Mouse (Mus musculus): Measurements from ENCODE around the gene Rft1. TPM values are rescaled to one million over a fixed set of nuclear protein-coding genes. Genes with fewer than 3 reads are reported as not detected.

Gene Rft1
- polyA plus RNA-seq, 1 experiment from 2014 or later, result 14.8 TPM

- H3K9me3 ChIP-seq (replicated peaks), result no peaks in the 10 kb centered on the region
- H3K27ac ChIP-seq (replicated peaks), result no peak overlapping the region
- H3K4me3 ChIP-seq, result no peak overlapping the region
- no peak for DNase-seq (ENCODE audit: low spot score)
- no peaks in the 10 kb centered on the region; the same call in 1 of the 2 replicates for H3K27me3 ChIP-seq (ENCODE audit: low read depth, poor library complexity, severe bottlenecking)
- no peaks in the 10 kb centered on the region for H3K36me3 ChIP-seq
- WGBS, result 83% methylated on average over 1 of the region's 1 CpGs
- peaks cover 21% of the 10 kb centered on the region for H3K4me1 ChIP-seq
Observed at GRCm38 (mm10) chr14:30634418-30634817, 19.7 kb upstream of the Rft1 start.

GRCm38 (mm10) chr14:30635219-30635910, 18.8 kb upstream of the Rft1 start:
- no peaks in the 10 kb centered on the region; the same call in 1 of the 2 replicates for H3K27me3 ChIP-seq (ENCODE audit: low read depth, poor library complexity, severe bottlenecking)
- no peak overlapping the region for H3K4me3 ChIP-seq
- H3K9me3 ChIP-seq (replicated peaks), result no peaks in the 10 kb centered on the region
- 87% methylated on average over 13 of the region's 13 CpGs for WGBS
- no peak overlapping the region for H3K27ac ChIP-seq (replicated peaks)
- no peaks in the 10 kb centered on the region for H3K36me3 ChIP-seq
- DNase-seq (ENCODE audit: low spot score), result no peak
- H3K4me1 ChIP-seq, result peaks cover 16% of the 10 kb centered on the region

- WGBS, result 83% methylated on average over 9 of the region's 9 CpGs
Observed at GRCm38 (mm10) chr14:30636499-30636898, 17.7 kb upstream of the Rft1 start.

GRCm38 (mm10) chr14:30637087-30637486, 17.1 kb upstream of the Rft1 start:
- Histone ChIP-seq H3K9me3 (replicated peaks) (no peaks in the 10 kb centered on the region), H3K27me3 (ENCODE audit: low read depth, poor library complexity, severe bottlenecking) (no peaks in the 10 kb centered on the region), H3K4me1 (peaks cover 15% of the 10 kb centered on the region), H3K36me3 (no peaks in the 10 kb centered on the region), H3K4me3 (no peak overlapping the region), H3K27ac (replicated peaks) (no peak overlapping the region)
- no peak for DNase-seq (ENCODE audit: low spot score)
- 77% methylated on average over 2 of the region's 2 CpGs for WGBS

More at GRCm38 (mm10) chr14:30636499-30636898, 17.7 kb upstream of the Rft1 start:
- Histone ChIP-seq H3K9me3 (replicated peaks) (no peaks in the 10 kb centered on the region), H3K4me3 (no peak overlapping the region), H3K36me3 (no peaks in the 10 kb centered on the region), H3K4me1 (peaks cover 15% of the 10 kb centered on the region), H3K27ac (replicated peaks) (no peak overlapping the region), H3K27me3 (ENCODE audit: low read depth, poor library complexity, severe bottlenecking) (no peaks in the 10 kb centered on the region)
- DNase-seq (ENCODE audit: low spot score), result no peak

GRCm38 (mm10) chr14:30638009-30638408, 16.2 kb upstream of the Rft1 start:
- 91% methylated on average over 4 of the region's 4 CpGs for WGBS
- H3K9me3 ChIP-seq (replicated peaks), result no peaks in the 10 kb centered on the region
- no peak overlapping the region for H3K27ac ChIP-seq (replicated peaks)
- H3K36me3 ChIP-seq, result no peaks in the 10 kb centered on the region
- H3K4me3 ChIP-seq, result no peak overlapping the region
- DNase-seq (ENCODE audit: low spot score), result no peak
- no peaks in the 10 kb centered on the region for H3K27me3 ChIP-seq (ENCODE audit: low read depth, poor library complexity, severe bottlenecking)
- H3K4me1 ChIP-seq, result peaks cover 11% of the 10 kb centered on the region

- Histone ChIP-seq H3K4me3 (no peak overlapping the region), H3K9me3 (replicated peaks) (no peaks in the 10 kb centered on the region), H3K4me1 (peaks cover 11% of the 10 kb centered on the region), H3K36me3 (no peaks in the 10 kb centered on the region), H3K27me3 (ENCODE audit: low read depth, poor library complexity, severe bottlenecking) (no peaks in the 10 kb centered on the region), H3K27ac (replicated peaks) (no peak overlapping the region)
- DNase-seq (ENCODE audit: low spot score), result no peak
- 84% methylated on average over 4 of the region's 4 CpGs for WGBS
Observed at GRCm38 (mm10) chr14:30638686-30639085, 15.5 kb upstream of the Rft1 start.

GRCm38 (mm10) chr14:30641748-30642147, 12.4 kb upstream of the Rft1 start:
- H3K4me3 ChIP-seq, result no peak overlapping the region
- no peaks in the 10 kb centered on the region for H3K9me3 ChIP-seq (replicated peaks)
- H3K4me1 ChIP-seq, result peaks cover 9% of the 10 kb centered on the region
- no peaks in the 10 kb centered on the region for H3K27me3 ChIP-seq (ENCODE audit: low read depth, poor library complexity, severe bottlenecking)
- H3K27ac ChIP-seq (replicated peaks), result no peak overlapping the region
- WGBS, result 80% methylated on average over 2 of the region's 2 CpGs
- DNase-seq (ENCODE audit: low spot score), result no peak
- H3K36me3 ChIP-seq, result no peaks in the 10 kb centered on the region

GRCm38 (mm10) chr14:30644026-30644425, 10.1 kb upstream of the Rft1 start:
- Histone ChIP-seq H3K9me3 (replicated peaks) (no peaks in the 10 kb centered on the region), H3K36me3 (no peaks in the 10 kb centered on the region), H3K4me1 (no peaks in the 10 kb centered on the region), H3K27ac (replicated peaks) (no peak overlapping the region), H3K4me3 (no peak overlapping the region), H3K27me3 (ENCODE audit: low read depth, poor library complexity, severe bottlenecking) (no peaks in the 10 kb centered on the region)
- no peak for DNase-seq (ENCODE audit: low spot score)
- WGBS, result 88% methylated on average over 2 of the region's 2 CpGs

GRCm38 (mm10) chr14:30645066-30645465, 9.1 kb upstream of the Rft1 start:
- WGBS, result 76% methylated on average over 8 of the region's 8 CpGs

GRCm38 (mm10) chr14:30646486-30646885, 7.7 kb upstream of the Rft1 start:
- no peak for DNase-seq (ENCODE audit: low spot score)
- H3K27me3 ChIP-seq (ENCODE audit: low read depth, poor library complexity, severe bottlenecking), result no peaks in the 10 kb centered on the region
- 93% methylated on average over 1 of the region's 1 CpGs for WGBS
- no peaks in the 10 kb centered on the region for H3K9me3 ChIP-seq (replicated peaks)
- no peaks in the 10 kb centered on the region for H3K36me3 ChIP-seq
- H3K4me1 ChIP-seq, result no peaks in the 10 kb centered on the region
- no peak overlapping the region for H3K27ac ChIP-seq (replicated peaks)
- H3K4me3 ChIP-seq, result no peak overlapping the region

More at GRCm38 (mm10) chr14:30645066-30645465, 9.1 kb upstream of the Rft1 start:
- H3K36me3 ChIP-seq, result no peaks in the 10 kb centered on the region
- DNase-seq (ENCODE audit: low spot score), result no peak
- H3K27ac ChIP-seq (replicated peaks), result no peak overlapping the region
- no peak overlapping the region for H3K4me3 ChIP-seq
- no peaks in the 10 kb centered on the region for H3K27me3 ChIP-seq (ENCODE audit: low read depth, poor library complexity, severe bottlenecking)
- H3K4me1 ChIP-seq, result no peaks in the 10 kb centered on the region
- no peaks in the 10 kb centered on the region for H3K9me3 ChIP-seq (replicated peaks)

GRCm38 (mm10) chr14:30648478-30648877, 5.7 kb upstream of the Rft1 start:
- WGBS, result 74% methylated on average over 3 of the region's 3 CpGs
- Histone ChIP-seq H3K27ac (replicated peaks) (no peak overlapping the region), H3K4me3 (no peak overlapping the region), H3K36me3 (no peaks in the 10 kb centered on the region), H3K4me1 (no peaks in the 10 kb centered on the region), H3K27me3 (ENCODE audit: low read depth, poor library complexity, severe bottlenecking) (no peaks in the 10 kb centered on the region), H3K9me3 (replicated peaks) (no peaks in the 10 kb centered on the region)
- DNase-seq (ENCODE audit: low spot score), result no peak

- Histone ChIP-seq H3K4me1 (peaks cover 1% of the 10 kb centered on the region), H3K27ac (replicated peaks) (no peak overlapping the region), H3K27me3 (ENCODE audit: low read depth, poor library complexity, severe bottlenecking) (no peaks in the 10 kb centered on the region), H3K36me3 (no peaks in the 10 kb centered on the region), H3K9me3 (replicated peaks) (no peaks in the 10 kb centered on the region), H3K4me3 (no peak overlapping the region)
- 87% methylated on average over 8 of the region's 8 CpGs for WGBS
- DNase-seq (ENCODE audit: low spot score), result no peak
Observed at GRCm38 (mm10) chr14:30649745-30650144, 4.4 kb upstream of the Rft1 start.

GRCm38 (mm10) chr14:30650969-30651368, 3.2 kb upstream of the Rft1 start:
- WGBS, result 32% methylated on average over 4 of the region's 4 CpGs
- Histone ChIP-seq H3K9me3 (replicated peaks) (no peaks in the 10 kb centered on the region), H3K27ac (replicated peaks) (no peak overlapping the region), H3K4me3 (no peak overlapping the region), H3K36me3 (no peaks in the 10 kb centered on the region), H3K27me3 (ENCODE audit: low read depth, poor library complexity, severe bottlenecking) (no peaks in the 10 kb centered on the region), H3K4me1 (peaks cover 5% of the 10 kb centered on the region)
- no peak for DNase-seq (ENCODE audit: low spot score)
